ENCODE assay signal across 10 mouse cellular contexts in the genomic region with DNA sequence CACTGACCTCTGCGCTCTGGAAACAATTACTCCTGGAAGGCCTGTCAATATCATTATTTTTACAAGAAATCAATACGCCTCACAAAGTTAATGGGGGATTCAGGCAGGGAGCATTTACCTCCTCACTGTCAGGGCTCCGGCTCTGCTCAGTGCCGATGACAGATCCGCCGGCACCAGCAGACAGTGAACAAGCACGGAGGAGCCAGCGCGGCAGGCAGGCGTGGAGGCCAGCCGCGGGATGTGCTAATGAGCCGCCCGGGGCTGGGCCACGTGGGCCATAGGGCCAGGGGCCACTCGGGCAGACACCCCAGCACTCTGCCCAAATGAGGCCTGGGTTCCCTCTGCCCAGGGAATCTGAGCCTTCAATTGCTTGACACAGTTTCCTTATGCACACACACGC. TPM values are rescaled to one million over a fixed set of nuclear protein-coding genes. Genes with fewer than 3 reads are reported as not detected.
DNase-seq lines count a peak whose midpoint lies in the region; ATAC-seq and TF ChIP-seq lines count a peak whose summit lies in the region.
"Had no signal": no experiment of that assay in that cellular context is flagged by ENCODE, and none has a peak within 500 bp of the region (broad histone marks: within the 10 kb centered on the region; RNA-seq: fewer than 3 reads in every experiment).

No protein-coding gene starts in this region.

- TF ChIP-seq POLR2A in limb, embryonic 14.5 days (IDR thresholded peaks at IDR 0.05; ENCODE audit: borderline replicate concordance, extremely low read depth, insufficient read depth, insufficient read length), result no peak

- H3K36me3 ChIP-seq in forebrain, embryonic 11.5 days (ENCODE audit: control insufficient read depth, insufficient read depth, low read length), result no peaks in the 10 kb centered on the region
- no peaks in the 10 kb centered on the region for H3K36me3 ChIP-seq in forebrain, embryonic 16.5 days (ENCODE audit: control insufficient read depth, insufficient read depth)
- no peaks in the 10 kb centered on the region for H3K36me3 ChIP-seq in stomach, embryonic 15.5 days
- H3K36me3 ChIP-seq in stomach, postnatal 0 days (ENCODE audit: control insufficient read depth, insufficient read depth, low read length), result no peaks in the 10 kb centered on the region
- no peaks in the 10 kb centered on the region for H3K36me3 ChIP-seq in limb, embryonic 14.5 days (ENCODE audit: control insufficient read depth, insufficient read depth, low read length)
- H3K36me3 ChIP-seq: liver, embryonic 12.5 days had no signal

- peaks cover 5% of the 10 kb centered on the region for H3K27me3 ChIP-seq in forebrain, embryonic 11.5 days (ENCODE audit: control insufficient read depth, insufficient read depth, low read length)
- peaks cover 68% of the 10 kb centered on the region for H3K27me3 ChIP-seq in forebrain, embryonic 16.5 days (replicated peaks; ENCODE audit: control insufficient read depth, insufficient read depth, low read length)
- 0 out of 2 replicates have a peak, but pooled peaks cover 7% of the 10 kb centered on the region for H3K27me3 ChIP-seq in stomach, embryonic 15.5 days (replicated peaks)
- H3K27me3 ChIP-seq in stomach, postnatal 0 days (ENCODE audit: control insufficient read depth, insufficient read depth, low read length), result no peaks in the 10 kb centered on the region
- no peaks in the 10 kb centered on the region; the same call in 1 of the 2 replicates for H3K27me3 ChIP-seq in limb, embryonic 14.5 days (ENCODE audit: control insufficient read depth, insufficient read depth, low read length)

- DNase-seq in forebrain, embryonic 11.5 days (ENCODE audit: low spot score), result peak; percentile 64
- DNase-seq in stomach, postnatal 0 days (ENCODE audit: low spot score), result no peak
- DNase-seq in limb, embryonic 14.5 days (ENCODE audit: low spot score), result no peak
- no peak for DNase-seq in MN1 (ENCODE audit: low spot score)
- no peak for DNase-seq in thymus, postnatal 14 days
- no peak for DNase-seq in frontal cortex, postnatal 14 days (ENCODE audit: low spot score in 2 of 2)

- no peak overlapping the region for H3K27ac ChIP-seq in forebrain, embryonic 11.5 days (ENCODE audit: low read depth, low read length)
- H3K27ac ChIP-seq in forebrain, embryonic 16.5 days (ENCODE audit: low read length), result no peak overlapping the region
- H3K27ac ChIP-seq in stomach, embryonic 15.5 days, result no peak overlapping the region
- H3K27ac ChIP-seq in stomach, postnatal 0 days (replicated peaks), result no peak overlapping the region
- 0 out of 2 replicates have a peak overlapping the region, but pooled peaks have one; percentile 20 for H3K27ac ChIP-seq in limb, embryonic 14.5 days (replicated peaks; ENCODE audit: low read depth, low read length)
- H3K27ac ChIP-seq: liver, embryonic 12.5 days had no signal

- H3K4me3 ChIP-seq in forebrain, embryonic 11.5 days (ENCODE audit: low read depth, low read length), result no peak overlapping the region
- H3K4me3 ChIP-seq in forebrain, embryonic 16.5 days (replicated peaks; ENCODE audit: low read length), result no peak overlapping the region
- no peak overlapping the region for H3K4me3 ChIP-seq in stomach, embryonic 15.5 days (replicated peaks)
- H3K4me3 ChIP-seq in stomach, postnatal 0 days (ENCODE audit: low read depth, low read length), result no peak overlapping the region
- H3K4me3 ChIP-seq in limb, embryonic 14.5 days (replicated peaks; ENCODE audit: low read length), result no peak overlapping the region
- H3K4me3 ChIP-seq: liver, embryonic 12.5 days; megakaryocyte, embryonic 14.5 days had no signal

- H3K9me3 ChIP-seq in forebrain, embryonic 11.5 days (ENCODE audit: control insufficient read depth, low read length), result no peaks in the 10 kb centered on the region
- H3K9me3 ChIP-seq in forebrain, embryonic 16.5 days (ENCODE audit: control insufficient read depth, low read length), result no peaks in the 10 kb centered on the region
- no peaks in the 10 kb centered on the region for H3K9me3 ChIP-seq in stomach, embryonic 15.5 days
- H3K9me3 ChIP-seq in stomach, postnatal 0 days (ENCODE audit: control insufficient read depth, low read length), result no peaks in the 10 kb centered on the region
- H3K9me3 ChIP-seq in limb, embryonic 14.5 days (ENCODE audit: control insufficient read depth, low read length), result no peaks in the 10 kb centered on the region
- H3K9me3 ChIP-seq: liver, embryonic 12.5 days; megakaryocyte, embryonic 14.5 days had no signal

- no peak for TF ChIP-seq CTCF in stomach, postnatal 0 days (IDR thresholded peaks at IDR 0.05; ENCODE audit: low read depth)

- peaks cover 15% of the 10 kb centered on the region; the same call in 1 of the 2 replicates for H3K4me1 ChIP-seq in forebrain, embryonic 11.5 days (replicated peaks; ENCODE audit: control insufficient read depth, insufficient read depth, low read length)
- peaks cover 5% of the 10 kb centered on the region; the same call in 1 of the 2 replicates for H3K4me1 ChIP-seq in forebrain, embryonic 16.5 days (replicated peaks; ENCODE audit: control insufficient read depth, insufficient read depth, low read length)
- peaks cover 7% of the 10 kb centered on the region; the same call in 1 of the 2 replicates for H3K4me1 ChIP-seq in stomach, embryonic 15.5 days
- no peaks in the 10 kb centered on the region for H3K4me1 ChIP-seq in stomach, postnatal 0 days (replicated peaks; ENCODE audit: control insufficient read depth, insufficient read depth)
- H3K4me1 ChIP-seq in limb, embryonic 14.5 days (ENCODE audit: control insufficient read depth, insufficient read depth, low read length), result peaks cover 60% of the 10 kb centered on the region
- H3K4me1 ChIP-seq: liver, embryonic 12.5 days; megakaryocyte, embryonic 14.5 days had no signal

- H3K4me2 ChIP-seq in forebrain, embryonic 11.5 days (ENCODE audit: low read depth, low read length, severe bottlenecking), result no peak overlapping the region
- H3K4me2 ChIP-seq in forebrain, embryonic 16.5 days (ENCODE audit: low read length), result no peak overlapping the region
- H3K4me2 ChIP-seq in stomach, embryonic 15.5 days, result peak overlapping the region; percentile 10; the same call in 1 of the 2 replicates
- no peak overlapping the region for H3K4me2 ChIP-seq in stomach, postnatal 0 days (replicated peaks; ENCODE audit: low read depth)
- H3K4me2 ChIP-seq in limb, embryonic 14.5 days (replicated peaks; ENCODE audit: low read depth, low read length, severe bottlenecking), result peak overlapping the region; percentile 13; the same call in 1 of the 2 replicates
- H3K4me2 ChIP-seq: liver, embryonic 12.5 days had no signal

- WGBS in forebrain, embryonic 11.5 days, result 14% methylated on average over 17 of the region's 17 CpGs
- WGBS in forebrain, embryonic 16.5 days, result 21% methylated on average over 17 of the region's 17 CpGs
- 30% methylated on average over 17 of the region's 17 CpGs for WGBS in stomach, embryonic 15.5 days
- WGBS in stomach, postnatal 0 days, result 36% methylated on average over 17 of the region's 17 CpGs
- 8% methylated on average over 17 of the region's 17 CpGs for WGBS in limb, embryonic 14.5 days

- no peak overlapping the region for H3K9ac ChIP-seq in forebrain, embryonic 11.5 days (ENCODE audit: low read length)
- H3K9ac ChIP-seq in forebrain, embryonic 16.5 days (replicated peaks; ENCODE audit: low read depth, low read length), result no peak overlapping the region
- no peak overlapping the region for H3K9ac ChIP-seq in stomach, embryonic 15.5 days
- H3K9ac ChIP-seq in stomach, postnatal 0 days (ENCODE audit: low read length), result no peak overlapping the region
- peak overlapping the region; percentile 8; the same call in 1 of the 2 replicates for H3K9ac ChIP-seq in limb, embryonic 14.5 days (ENCODE audit: low read depth, low read length, severe bottlenecking)
- H3K9ac ChIP-seq: liver, embryonic 12.5 days had no signal

- TF ChIP-seq EP300 in stomach, postnatal 0 days (optimal IDR thresholded peaks at IDR 0.05), result no peak

- ATAC-seq in forebrain, embryonic 11.5 days (replicated peaks; ENCODE audit: low FRiP score), result no peak
- no peak for ATAC-seq in forebrain, embryonic 16.5 days
- ATAC-seq in stomach, embryonic 15.5 days (ENCODE audit: insufficient read depth, low FRiP score, low read depth), result no peak
- ATAC-seq in stomach, postnatal 0 days (ENCODE audit: low FRiP score, low TSS enrichment), result no peak
- ATAC-seq in limb, embryonic 14.5 days (ENCODE audit: low FRiP score, low read depth), result no peak
- ATAC-seq: liver, embryonic 12.5 days had no signal

RNA-seq across cellular contexts. Expression of a gene that starts 47.7 kb away (rescaled TPM):
- 2.9 and 3.6 TPM in 2 replicates for polyA plus RNA-seq in forebrain, embryonic 11.5 days (2014; fragmentation: Nextera tagmentation; extraction: Ambion mirVana)
- polyA plus RNA-seq in forebrain, embryonic 16.5 days (2015; fragmentation: Nextera tagmentation; extraction: Ambion mirVana), result 0.72 and 0.73 TPM in 2 replicates
- 1.5 TPM in 2 replicates for polyA plus RNA-seq in stomach, embryonic 15.5 days (2015; fragmentation: Nextera tagmentation; extraction: Ambion mirVana)
- polyA plus RNA-seq in stomach, postnatal 0 days (2015; fragmentation: Nextera tagmentation; extraction: Ambion mirVana), result 0.58 and 0.65 TPM in 2 replicates
- polyA plus RNA-seq in limb, embryonic 14.5 days (2012; rRNA removed), result 80.3 and 93.2 TPM in 2 replicates
- 15.3 and 17.8 TPM in 2 replicates for polyA plus RNA-seq in limb, embryonic 14.5 days (2014; fragmentation: Nextera tagmentation; extraction: Ambion mirVana)

Comparison
In these comparisons a context has a peak if more than half of its experiments do, and no peak if none do; other contexts are left out.
1. H3K4me2 ChIP-seq: peak in stomach, embryonic 15.5 days (single experiment) and limb, embryonic 14.5 days (single experiment); none in forebrain, embryonic 11.5 days (single experiment), forebrain, embryonic 16.5 days (single experiment) and stomach, postnatal 0 days (single experiment).